Mouse (Mus musculus): ENCODE data around the gene Slco1b2.

GRCm38 (mm10) chr6:141597037-141597436, 32.3 kb upstream of the Slco1b2 start:
- TF ChIP-seq MAFK (IDR thresholded peaks at IDR 0.05; ENCODE audit: insufficient read depth, low read depth, low read length) (no peak), HCFC1 (IDR thresholded peaks at IDR 0.05; ENCODE audit: borderline replicate concordance, insufficient read depth, low read length) (no peak), CHD2 (IDR thresholded peaks at IDR 0.05; ENCODE audit: low read depth, low read length) (0 out of 2 replicates have a peak, but pooled peaks have one; percentile 41)
